Mouse (Mus musculus) erythroblast, embryonic 14.5 days (primary cell): ENCODE data around the gene Atf7. TPM values are rescaled to one million over a fixed set of nuclear protein-coding genes. Genes with fewer than 3 reads are reported as not detected.

ENCODE experiments used
- H3K27me3 ChIP-seq: 2 replicates; pipeline ENCODE4 v1.6.1; 2012; ENCODE audit warnings: inconsistent platforms; ENCODE audit not compliant: control insufficient read depth
- H3K36me3 ChIP-seq: 2 replicates; pipeline ENCODE4 v1.6.1; 2012; ENCODE audit warnings: mild to moderate bottlenecking, inconsistent platforms; ENCODE audit not compliant: control insufficient read depth
- H3K4me1 ChIP-seq: 2 replicates; pipeline ENCODE4 v1.6.1; 2012; ENCODE audit warnings: inconsistent platforms; ENCODE audit not compliant: control insufficient read depth
- H3K4me3 ChIP-seq: replicated peaks from 2 replicates; pipeline ENCODE3; 2012; ENCODE audit warnings: moderate library complexity, mild to moderate bottlenecking, inconsistent platforms
- H3K9me3 ChIP-seq: 2 replicates; pipeline ENCODE4 v1.6.1; 2012; ENCODE audit warnings: low read length, inconsistent platforms, mixed read lengths; ENCODE audit not compliant: control insufficient read depth
- GATA1 ChIP-seq: IDR thresholded peaks from 2 replicates; pipeline ENCODE4 v1.6.1; 2012; ENCODE audit warnings: low read length, inconsistent platforms, mixed read lengths
- TAL1 ChIP-seq: IDR thresholded peaks from 3 replicates; pipeline ENCODE4 v1.6.1; 2012; ENCODE audit warnings: low read length, inconsistent platforms, mixed read lengths
- polyA plus RNA-seq: library from polyadenylated mRNA; stranded (reverse); fragments of >175 nt; gene quantifications from 2 replicates; pipeline ENCODE4 v1.2.3, GENCODE M21; 2012

The Atf7 gene
- polyA plus RNA-seq, 1 experiment, result 0.72 TPM

- no peak for TF ChIP-seq TAL1
- no peak for TF ChIP-seq GATA1
- H3K36me3 ChIP-seq, result peaks cover 25% of the 10 kb centered on the region
These were observed 117.7 kb downstream of the Atf7 start for GRCm38 (mm10) chr15:102507561-102507960.

GRCm38 (mm10) chr15:102506864-102507263, 118.4 kb downstream of the Atf7 start:
- peaks cover 33% of the 10 kb centered on the region for H3K27me3 ChIP-seq
- H3K4me3 ChIP-seq, result no peak overlapping the region
- peaks cover 32% of the 10 kb centered on the region for H3K36me3 ChIP-seq
- TF ChIP-seq TAL1 (no peak), GATA1 (no peak)
- peaks cover 14% of the 10 kb centered on the region for H3K4me1 ChIP-seq
- H3K9me3 ChIP-seq, result no peaks in the 10 kb centered on the region

More at GRCm38 (mm10) chr15:102507561-102507960, 117.7 kb downstream of the Atf7 start:
- H3K27me3 ChIP-seq, result peaks cover 39% of the 10 kb centered on the region
- H3K4me3 ChIP-seq, result no peak overlapping the region
- H3K4me1 ChIP-seq, result peaks cover 16% of the 10 kb centered on the region
- H3K9me3 ChIP-seq, result no peaks in the 10 kb centered on the region

- H3K4me3 ChIP-seq, result no peak overlapping the region
These were observed 118.8 kb downstream of the Atf7 start for GRCm38 (mm10) chr15:102506464-102506830.

GRCm38 (mm10) chr15:102505770-102506463, 119.3 kb downstream of the Atf7 start:
- Histone ChIP-seq H3K4me3 (no peak overlapping the region), H3K36me3 (peaks cover 42% of the 10 kb centered on the region)
- TF ChIP-seq GATA1, result no peak
- no peak for TF ChIP-seq TAL1

More at GRCm38 (mm10) chr15:102506464-102506830, 118.8 kb downstream of the Atf7 start:
- TF ChIP-seq TAL1 (no peak), GATA1 (no peak)
- Histone ChIP-seq H3K36me3 (peaks cover 37% of the 10 kb centered on the region), H3K27me3 (peaks cover 29% of the 10 kb centered on the region), H3K4me1 (peaks cover 13% of the 10 kb centered on the region), H3K9me3 (no peaks in the 10 kb centered on the region)

GRCm38 (mm10) chr15:102505073-102505769, 120.0 kb downstream of the Atf7 start:
- H3K27me3 ChIP-seq, result peaks cover 17% of the 10 kb centered on the region
- peaks cover 49% of the 10 kb centered on the region for H3K36me3 ChIP-seq
- peaks cover 8% of the 10 kb centered on the region for H3K4me1 ChIP-seq
- H3K9me3 ChIP-seq, result no peaks in the 10 kb centered on the region
- TF ChIP-seq GATA1 (no peak), TAL1 (no peak)
- no peak overlapping the region for H3K4me3 ChIP-seq

More at GRCm38 (mm10) chr15:102505770-102506463, 119.3 kb downstream of the Atf7 start:
- Histone ChIP-seq H3K4me1 (peaks cover 15% of the 10 kb centered on the region), H3K9me3 (no peaks in the 10 kb centered on the region), H3K27me3 (peaks cover 24% of the 10 kb centered on the region)

- TF ChIP-seq TAL1, result no peak
- TF ChIP-seq GATA1, result no peak
- H3K9me3 ChIP-seq, result no peaks in the 10 kb centered on the region
- H3K4me3 ChIP-seq, result no peak overlapping the region
- peaks cover 6% of the 10 kb centered on the region for H3K27me3 ChIP-seq
- H3K4me1 ChIP-seq, result peaks cover 5% of the 10 kb centered on the region
- H3K36me3 ChIP-seq, result peaks cover 60% of the 10 kb centered on the region
These were observed 121.1 kb downstream of the Atf7 start for GRCm38 (mm10) chr15:102503924-102504782.

- TF ChIP-seq GATA1, result no peak
- TF ChIP-seq TAL1, result no peak
- Histone ChIP-seq H3K36me3 (peaks cover 67% of the 10 kb centered on the region), H3K4me3 (no peak within 1 kb of the TSS), H3K27me3 (peaks cover 3% of the 10 kb centered on the region), H3K9me3 (no peaks in the 10 kb centered on the region), H3K4me1 (peaks cover 5% of the 10 kb centered on the region)
These were observed 121.8 kb downstream of the Atf7 start, which contains the start of gene Gm10337 for GRCm38 (mm10) chr15:102503447-102503846. Gene Gm10337 (plus strand): TSS chr15:102503722.

- Histone ChIP-seq H3K9me3 (no peaks in the 10 kb centered on the region), H3K4me1 (peaks cover 5% of the 10 kb centered on the region), H3K27me3 (no peaks in the 10 kb centered on the region; the same call in 1 of the 2 replicates), H3K4me3 (no peak overlapping the region), H3K36me3 (peaks cover 78% of the 10 kb centered on the region)
- TF ChIP-seq GATA1 (no peak), TAL1 (no peak)
These were observed 122.9 kb downstream of the Atf7 start for GRCm38 (mm10) chr15:102502254-102502840.
